Mouse (Mus musculus) heart, embryonic 16.5 days (tissue): ENCODE measurements around the gene Golm1. TPM values are rescaled to one million over a fixed set of nuclear protein-coding genes. Genes with fewer than 3 reads are reported as not detected.

Source experiments
- ATAC-seq: fragments of 200-750 bp; cut with Nextera tagmentation; replicated peaks from 2 replicates; pipeline ENCODE4 v1.8.0; 2017; ENCODE audit warnings: moderate number of reproducible peaks; ENCODE audit not compliant: insufficient read depth, low FRiP score; ENCODE audit errors: extremely low read depth
- H3K27ac ChIP-seq: fragments of 300-500 bp; sonication (generic); 2 replicates; pipeline ENCODE4 v1.5.1; 2014; ENCODE audit warnings: mild to moderate bottlenecking, low read length, control low read depth, moderate library complexity
- H3K27me3 ChIP-seq: fragments of 300-500 bp; sonication (generic); 2 replicates; pipeline ENCODE4 v1.6.1; 2014; ENCODE audit warnings: low read length, mixed read lengths; ENCODE audit not compliant: control insufficient read depth, insufficient read depth
- H3K36me3 ChIP-seq: fragments of 300-500 bp; sonication (generic); 2 replicates; pipeline ENCODE4 v1.6.1; 2014; ENCODE audit not compliant: control insufficient read depth, insufficient read depth
- H3K4me1 ChIP-seq: fragments of 300-500 bp; sonication (generic); 2 replicates; pipeline ENCODE4 v1.6.1; 2014; ENCODE audit warnings: low read length, mixed read lengths; ENCODE audit not compliant: control insufficient read depth, insufficient read depth
- H3K4me2 ChIP-seq: fragments of 300-500 bp; sonication (generic); 2 replicates; pipeline ENCODE4 v1.6.1; 2014; ENCODE audit warnings: low read depth, mild to moderate bottlenecking, control low read depth, low read length
- H3K4me3 ChIP-seq: fragments of 300-500 bp; sonication (generic); 2 replicates; pipeline ENCODE4 v1.5.1; 2014; ENCODE audit warnings: mild to moderate bottlenecking, control low read depth, low read length
- H3K9ac ChIP-seq: fragments of 300-500 bp; sonication (generic); 2 replicates; pipeline ENCODE4 v1.6.1; 2014; ENCODE audit warnings: low read length, control low read depth
- H3K9me3 ChIP-seq: fragments of 300-500 bp; sonication (generic); replicated peaks from 2 replicates; pipeline ENCODE4 v1.6.1; 2016; ENCODE audit warnings: low read length; ENCODE audit not compliant: control insufficient read depth
- WGBS: fragments of 180-500 bp; shearing (Covaris S2); extraction: QIAGEN DNeasy Blood & Tissue Kit; methylation state at CpG from one replicate; pipeline ENCODE4 v1.1.7; 2014; 5-methylcytosine and 5-hydroxymethylcytosine counted together
- polyA plus RNA-seq: library from polyadenylated mRNA; unstranded; fragments of >200 nt; fragmentation: Nextera tagmentation; extraction: Ambion mirVana; gene quantifications from 2 replicates; pipeline ENCODE4 v1.2.1, GENCODE M21; 2015

Golm1 gene
- polyA plus RNA-seq, 1 experiment from 2014 or later, result 39.2 TPM

DNA sequence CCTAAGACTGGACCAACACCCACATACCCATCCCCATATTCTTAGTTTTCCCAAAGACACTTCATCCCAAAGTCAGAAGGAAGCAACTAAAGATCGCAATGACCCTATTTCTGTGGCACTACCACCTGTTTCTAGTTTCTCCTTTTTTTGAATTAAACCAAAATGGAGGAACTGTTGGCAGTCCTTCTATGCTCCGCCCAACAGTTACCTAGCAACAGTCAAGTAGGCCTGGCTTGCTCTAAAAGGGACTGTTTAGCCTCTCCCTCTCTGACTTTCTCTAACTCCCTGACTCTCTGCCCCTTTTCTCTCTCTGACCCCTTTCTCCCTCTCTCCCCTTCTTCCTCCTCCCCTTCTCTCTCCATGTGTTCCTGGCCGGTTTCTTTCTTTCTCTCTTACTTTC lies 9.6 kb upstream of the Golm1 start:
- Histone ChIP-seq H3K9ac (no peak overlapping the region), H3K27me3 (no peaks in the 10 kb centered on the region), H3K36me3 (no peaks in the 10 kb centered on the region), H3K9me3 (no peaks in the 10 kb centered on the region), H3K27ac (no peak overlapping the region), H3K4me1 (peaks cover 17% of the 10 kb centered on the region), H3K4me3 (no peak overlapping the region), H3K4me2 (no peak overlapping the region)
- ATAC-seq, result no peak
- WGBS, result 77% methylated on average over 3 of the region's 3 CpGs

DNA sequence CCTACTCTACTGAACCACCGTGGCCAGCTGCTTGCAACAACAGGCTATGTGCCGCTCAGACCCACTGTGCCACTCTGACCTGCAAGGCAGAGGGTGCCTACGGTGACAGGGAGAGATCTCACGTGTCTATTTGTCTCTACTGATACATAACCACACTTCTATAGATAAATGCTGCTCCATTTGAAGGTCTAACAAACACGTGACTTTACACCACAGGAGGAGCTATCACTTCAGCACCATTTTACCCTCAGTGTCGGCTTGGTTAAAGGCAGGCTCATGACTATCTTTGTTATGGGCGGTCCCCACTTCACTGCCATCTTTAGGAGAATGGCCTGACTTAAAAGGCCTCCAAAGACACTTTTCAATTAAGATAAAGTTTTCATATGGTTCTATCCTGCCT lies 7.0 kb upstream of the Golm1 start:
- H3K27ac ChIP-seq, result no peak overlapping the region
- no peaks in the 10 kb centered on the region for H3K9me3 ChIP-seq
- H3K4me2 ChIP-seq, result 0 out of 2 replicates have a peak overlapping the region, but pooled peaks have one; percentile 11
- WGBS, result 19% methylated on average over 7 of the region's 7 CpGs
- no peaks in the 10 kb centered on the region for H3K36me3 ChIP-seq
- no peaks in the 10 kb centered on the region for H3K27me3 ChIP-seq
- H3K9ac ChIP-seq, result no peak overlapping the region
- peaks cover 3% of the 10 kb centered on the region for H3K4me1 ChIP-seq
- no peak overlapping the region for H3K4me3 ChIP-seq
- ATAC-seq, result no peak

DNA sequence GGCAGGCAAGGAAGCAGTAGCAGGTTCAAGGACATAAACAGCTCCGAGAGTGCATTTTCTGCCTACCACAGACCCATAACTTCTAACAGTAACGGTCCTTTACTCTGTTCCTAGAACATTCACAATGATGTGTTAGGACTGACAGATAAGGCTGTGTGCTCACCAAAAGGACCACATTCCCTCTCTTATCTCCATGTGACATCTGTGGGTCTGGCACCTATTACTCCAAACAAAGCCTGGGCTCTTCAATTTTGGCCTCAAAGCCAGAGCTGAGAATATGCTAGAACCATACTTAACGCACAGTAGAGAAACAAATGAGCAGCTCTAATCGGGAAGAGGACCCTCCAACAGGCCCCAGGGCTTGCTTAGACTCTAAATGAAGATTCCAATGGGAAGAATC lies 4.3 kb upstream of the Golm1 start:
- Histone ChIP-seq H3K27ac (no peak overlapping the region), H3K9ac (no peak overlapping the region), H3K9me3 (no peaks in the 10 kb centered on the region), H3K4me3 (no peak overlapping the region), H3K27me3 (no peaks in the 10 kb centered on the region), H3K36me3 (no peaks in the 10 kb centered on the region), H3K4me2 (no peak overlapping the region), H3K4me1 (no peaks in the 10 kb centered on the region)
- no peak for ATAC-seq
- WGBS, result 58% methylated on average over 4 of the region's 4 CpGs

DNA sequence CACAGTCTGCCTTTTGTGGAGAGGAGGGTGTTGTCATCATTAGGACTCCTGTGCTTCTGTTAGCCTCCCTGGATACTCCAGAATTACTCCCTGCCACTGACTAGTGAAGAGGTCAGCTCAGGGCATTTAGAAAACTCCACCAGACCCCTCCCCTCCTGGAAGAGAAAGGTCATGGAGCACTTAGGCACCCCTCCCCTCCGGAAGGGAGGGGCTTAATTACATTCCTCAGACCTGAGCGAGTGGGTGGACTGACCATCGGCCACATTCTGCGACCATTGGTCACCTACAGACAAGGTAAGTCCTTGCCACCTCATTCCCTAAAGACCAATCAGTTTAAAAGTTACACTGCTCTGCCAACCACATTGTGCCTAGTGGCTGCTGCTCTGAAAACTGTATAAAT lies 3.7 kb upstream of the Golm1 start:
- ATAC-seq, result no peak
- peaks cover 3% of the 10 kb centered on the region for H3K4me1 ChIP-seq
- H3K4me2 ChIP-seq, result no peak overlapping the region
- no peak overlapping the region for H3K9ac ChIP-seq
- no peak overlapping the region for H3K27ac ChIP-seq
- no peak overlapping the region for H3K4me3 ChIP-seq
- no peaks in the 10 kb centered on the region for H3K27me3 ChIP-seq
- WGBS, result 46% methylated on average over 4 of the region's 4 CpGs
- H3K36me3 ChIP-seq, result no peaks in the 10 kb centered on the region
- H3K9me3 ChIP-seq, result no peaks in the 10 kb centered on the region

DNA sequence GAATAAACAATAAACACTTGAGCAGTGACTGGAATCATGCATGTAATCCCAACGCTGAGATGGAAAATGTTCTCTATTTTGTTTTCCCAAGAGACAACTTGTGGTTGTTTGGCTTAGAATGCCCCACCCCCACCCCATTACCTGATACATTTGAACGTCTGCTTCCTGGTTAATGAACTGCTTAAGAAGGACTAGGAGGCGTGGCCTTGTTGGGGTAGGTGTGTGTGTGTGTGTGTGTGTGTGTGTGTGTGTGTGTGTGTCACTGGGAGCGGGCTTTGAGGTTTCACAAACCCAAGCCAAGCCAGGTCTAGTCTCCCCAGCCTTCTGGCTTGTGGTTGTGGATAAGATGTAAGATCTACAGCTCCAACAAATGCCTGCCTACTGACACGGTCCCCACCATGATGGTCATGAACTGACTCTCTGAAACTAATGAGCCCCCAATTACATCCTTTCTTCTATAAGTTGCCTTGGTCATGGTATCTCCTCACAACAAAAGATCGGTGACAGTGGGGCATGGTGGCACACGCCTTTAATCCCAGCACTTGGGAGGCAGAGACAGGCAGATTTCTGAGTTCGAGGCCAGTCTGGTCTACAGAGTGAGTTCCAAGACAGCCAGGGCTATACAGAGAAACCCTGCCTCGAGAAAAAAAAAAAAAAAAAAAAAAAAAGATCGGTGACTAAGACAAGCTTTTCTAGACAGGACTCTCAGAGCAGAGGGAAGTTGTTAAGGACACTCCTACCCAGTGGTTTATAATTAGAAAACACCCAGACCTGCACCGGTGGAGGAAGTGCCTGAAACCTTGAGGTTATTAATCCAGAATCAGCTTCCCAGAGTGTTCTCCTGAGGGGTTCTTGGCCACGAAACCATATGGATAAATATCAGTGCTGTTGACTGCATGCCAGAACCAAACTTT lies 962 bp upstream of the Golm1 start:
- Histone ChIP-seq H3K27me3 (no peaks in the 10 kb centered on the region), H3K4me2 (no peak overlapping the region)
- no peak for ATAC-seq

DNA sequence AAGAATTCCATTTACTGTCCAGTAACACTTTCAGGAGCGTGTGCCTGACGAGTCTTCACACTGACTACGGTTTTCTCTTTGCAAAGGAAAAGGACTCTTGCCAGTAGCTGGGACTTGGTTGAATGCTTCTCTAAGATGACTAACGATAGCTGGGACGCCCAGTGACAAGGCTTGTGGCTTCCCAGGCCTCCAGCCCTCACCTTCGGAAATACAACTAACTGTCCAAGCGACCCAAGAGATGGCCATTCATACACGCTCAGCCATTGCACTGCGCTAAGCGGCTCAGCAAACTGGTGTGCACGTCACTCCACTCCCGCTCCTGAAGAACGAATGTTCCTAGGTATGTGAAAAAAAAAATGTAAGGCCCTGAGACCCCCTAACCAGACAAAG lies 855 bp downstream of the Golm1 start:
- Histone ChIP-seq H3K27ac (no peak overlapping the region), H3K9me3 (no peaks in the 10 kb centered on the region), H3K4me2 (peak overlapping the region; percentile 80), H3K9ac (peak overlapping the region; percentile 71), H3K27me3 (no peaks in the 10 kb centered on the region), H3K4me1 (peaks cover 10% of the 10 kb centered on the region), H3K4me3 (peak overlapping the region; percentile 63), H3K36me3 (no peaks in the 10 kb centered on the region; the same call in 1 of the 2 replicates)
- ATAC-seq, result no peak
- 6% methylated on average over 13 of the region's 13 CpGs for WGBS

More for the DNA sequence above, 962 bp upstream of the Golm1 start:
- H3K9me3 ChIP-seq, result no peaks in the 10 kb centered on the region
- H3K27ac ChIP-seq, result no peak overlapping the region
- WGBS, result 69% methylated on average over 12 of the region's 12 CpGs
- peaks cover 10% of the 10 kb centered on the region for H3K4me1 ChIP-seq
- no peak overlapping the region for H3K4me3 ChIP-seq
- H3K9ac ChIP-seq, result no peak overlapping the region
- H3K36me3 ChIP-seq, result no peaks in the 10 kb centered on the region; the same call in 1 of the 2 replicates

DNA sequence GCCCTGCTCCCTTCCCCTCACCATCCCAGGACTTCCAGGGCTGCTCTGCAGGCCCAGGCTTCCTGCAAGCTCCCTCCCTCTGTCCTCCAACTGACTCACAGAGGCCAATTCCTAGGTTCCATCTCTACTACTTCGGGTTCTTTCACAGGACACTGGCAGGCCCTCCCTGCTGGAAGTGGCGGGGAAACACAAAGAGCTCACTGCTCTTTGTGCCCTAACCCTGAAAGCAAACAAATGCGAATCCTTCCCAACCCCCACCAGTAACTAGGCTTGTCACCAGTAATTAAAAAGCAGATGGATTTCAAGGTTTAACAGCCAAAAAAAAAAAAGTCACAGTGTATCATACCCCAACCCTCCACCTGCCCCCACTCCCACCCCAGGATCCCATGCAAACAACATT lies 1.4 kb downstream of the Golm1 start:
- no peak for ATAC-seq
- H3K27ac ChIP-seq, result no peak overlapping the region
- H3K27me3 ChIP-seq, result no peaks in the 10 kb centered on the region
- no peaks in the 10 kb centered on the region; the same call in 1 of the 2 replicates for H3K36me3 ChIP-seq
- peaks cover 10% of the 10 kb centered on the region for H3K4me1 ChIP-seq
- H3K9me3 ChIP-seq, result no peaks in the 10 kb centered on the region
- peak overlapping the region; percentile 71 for H3K9ac ChIP-seq
- H3K4me3 ChIP-seq, result peak overlapping the region; percentile 63
- WGBS, result 39% methylated on average over 3 of the region's 3 CpGs
- H3K4me2 ChIP-seq, result peak overlapping the region; percentile 80

DNA sequence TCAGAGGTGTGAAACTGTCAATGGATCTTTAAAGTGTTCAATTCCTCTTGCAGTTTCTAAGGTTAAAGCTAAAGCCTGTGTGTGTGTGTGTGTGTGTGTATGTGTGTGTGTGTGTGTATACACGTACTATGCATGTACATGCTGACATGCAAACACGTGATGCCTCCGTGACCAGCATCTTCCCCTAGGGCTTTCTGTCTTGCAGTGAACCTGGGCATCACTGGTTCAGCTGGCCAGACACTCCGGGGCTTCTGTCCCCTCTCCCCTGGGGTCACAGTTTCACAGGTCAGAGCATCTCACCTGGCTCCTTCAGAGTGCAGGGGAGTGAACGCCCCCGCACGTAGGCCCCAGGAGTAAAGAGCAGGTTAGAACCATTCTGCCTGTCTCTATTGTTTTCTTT lies 2.0 kb downstream of the Golm1 start:
- no peak overlapping the region for H3K9ac ChIP-seq
- no peaks in the 10 kb centered on the region for H3K9me3 ChIP-seq
- no peaks in the 10 kb centered on the region; the same call in 1 of the 2 replicates for H3K36me3 ChIP-seq
- no peak overlapping the region for H3K27ac ChIP-seq
- 82% methylated on average over 7 of the region's 7 CpGs for WGBS
- no peaks in the 10 kb centered on the region for H3K27me3 ChIP-seq
- no peak overlapping the region for H3K4me3 ChIP-seq
- no peak for ATAC-seq
- no peak overlapping the region for H3K4me2 ChIP-seq
- H3K4me1 ChIP-seq, result peaks cover 14% of the 10 kb centered on the region

DNA sequence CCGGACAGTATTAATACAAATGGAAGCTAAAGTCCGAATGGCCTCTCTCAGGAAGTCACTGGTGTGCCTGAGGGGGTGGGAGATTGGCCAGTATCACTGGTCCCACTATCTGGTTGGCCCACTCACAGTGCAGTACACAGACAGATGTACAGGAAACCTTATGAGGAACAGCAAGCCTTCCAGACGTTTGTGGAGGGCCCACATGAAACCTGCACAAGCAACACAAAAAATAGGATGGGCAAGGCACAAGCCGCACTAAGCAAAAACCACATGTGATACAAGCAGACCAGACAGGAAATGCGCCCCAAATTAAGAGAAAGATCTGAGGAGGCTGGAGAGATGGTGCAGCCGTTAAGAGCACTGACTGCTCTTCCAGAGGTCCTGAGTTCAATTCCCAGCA lies 3.4 kb downstream of the Golm1 start:
- WGBS, result 68% methylated on average over 6 of the region's 6 CpGs
- no peaks in the 10 kb centered on the region for H3K9me3 ChIP-seq
- no peak overlapping the region for H3K4me2 ChIP-seq
- no peak overlapping the region for H3K4me3 ChIP-seq
- no peaks in the 10 kb centered on the region; the same call in 1 of the 2 replicates for H3K36me3 ChIP-seq
- no peak overlapping the region for H3K9ac ChIP-seq
- no peak overlapping the region for H3K27ac ChIP-seq
- no peaks in the 10 kb centered on the region for H3K27me3 ChIP-seq
- peaks cover 16% of the 10 kb centered on the region for H3K4me1 ChIP-seq
- no peak for ATAC-seq
